Mouse (Mus musculus) MEL (cell line): ENCODE data around the gene Tex11. TPM values are rescaled to one million over a fixed set of nuclear protein-coding genes. Genes with fewer than 3 reads are reported as not detected.

Source experiments
- DNase-seq: peaks from one replicate; pipeline ENCODE4 v3.0.0; 2011; ENCODE audit warnings: low read depth, low spot score
- H3K27ac ChIP-seq: 2 replicates; pipeline ENCODE4 v1.5.1; 2012; ENCODE audit warnings: low read depth, mild to moderate bottlenecking, control low read depth, low read length, moderate library complexity; ENCODE audit not compliant: control insufficient read depth
- H3K27me3 ChIP-seq, 2 experiments: fragments of 150-350 bp in 1 of 2; sonication (generic) in 1 of 2; 2 replicates each; pipeline ENCODE4 v1.6.1; 2012; ENCODE audit warnings: low read length in 2 of 2, mild to moderate bottlenecking in 2 of 2, improper control_type of control experiment in 1 of 2, moderate library complexity in 1 of 2; ENCODE audit not compliant: insufficient read depth in 2 of 2, control insufficient read depth in 1 of 2
- H3K36me3 ChIP-seq, 2 experiments: 2 replicates each; pipeline ENCODE4 v1.6.1; 2012 to 2014; ENCODE audit warnings: low read length in 2 of 2, improper control_type of control experiment in 1 of 2, inconsistent platforms in 1 of 2, mild to moderate bottlenecking in 1 of 2; ENCODE audit not compliant: insufficient read depth in 2 of 2, control insufficient read depth in 1 of 2
- H3K4me1 ChIP-seq, 2 experiments: fragments of 150-350 bp in 1 of 2; sonication (generic) in 1 of 2; 2 replicates each; pipeline ENCODE4 v1.6.1; 2012; ENCODE audit warnings: low read length in 2 of 2, improper control_type of control experiment in 1 of 2, mild to moderate bottlenecking in 1 of 2; ENCODE audit not compliant: insufficient read depth in 2 of 2, control insufficient read depth in 1 of 2
- H3K4me3 ChIP-seq, 2 experiments: fragments of 150-350 bp in 1 of 2; sonication (generic) in 1 of 2; 2 replicates each; pipeline ENCODE4 v1.5.1; 2012; ENCODE audit warnings: low read depth in 2 of 2, low read length in 2 of 2, mild to moderate bottlenecking in 2 of 2, moderate library complexity in 2 of 2, control low read depth in 1 of 2, improper control_type of control experiment in 1 of 2; ENCODE audit not compliant: control insufficient read depth in 1 of 2, insufficient read depth in 1 of 2
- H3K79me2 ChIP-seq: 2 replicates; pipeline ENCODE4 v1.6.1; 2012; ENCODE audit warnings: mild to moderate bottlenecking, low read length, moderate library complexity; ENCODE audit not compliant: control insufficient read depth, poor library complexity, insufficient read depth
- H3K9ac ChIP-seq: 2 replicates; pipeline ENCODE4 v1.6.1; 2012; ENCODE audit warnings: low read depth, mild to moderate bottlenecking, control low read depth, low read length, moderate library complexity; ENCODE audit not compliant: control insufficient read depth, poor library complexity, severe bottlenecking
- H3K9me3 ChIP-seq: fragments of 150-350 bp; sonication (generic); replicated peaks from 2 replicates; pipeline ENCODE4 v1.6.1; 2012; ENCODE audit warnings: mild to moderate bottlenecking, low read length, improper control_type of control experiment, moderate library complexity; ENCODE audit not compliant: insufficient read depth
- ELF1 ChIP-seq: IDR thresholded peaks from 2 replicates; pipeline ENCODE4 v1.6.1; 2014; ENCODE audit warnings: low read depth, mild to moderate bottlenecking, inconsistent platforms, low read length, improper control_type of control experiment, moderate library complexity
- EP300 ChIP-seq, 2 experiments: IDR thresholded peaks; 2 replicates each; pipeline ENCODE4 v1.6.1; 2011; ENCODE audit warnings: improper control_type of control experiment in 2 of 2, low read length in 2 of 2, low read depth in 1 of 2, mild to moderate bottlenecking in 1 of 2
- ETS1 ChIP-seq: IDR thresholded peaks from 2 replicates; pipeline ENCODE4 v1.6.1; 2012; ENCODE audit warnings: low read depth, mild to moderate bottlenecking, inconsistent platforms, low read length, improper control_type of control experiment, moderate library complexity
- GABPA ChIP-seq: IDR thresholded peaks from 2 replicates; pipeline ENCODE4 v1.6.1; 2012; ENCODE audit warnings: low read depth, mild to moderate bottlenecking, inconsistent platforms, low read length, improper control_type of control experiment, moderate library complexity
- MAZ ChIP-seq: IDR thresholded peaks from 2 replicates; pipeline ENCODE4 v1.6.1; 2012; ENCODE audit warnings: low read depth, mild to moderate bottlenecking, inconsistent platforms, low read length, improper control_type of control experiment
- MEF2A ChIP-seq: IDR thresholded peaks from 2 replicates; pipeline ENCODE4 v1.6.1; 2014; ENCODE audit warnings: low read depth, mild to moderate bottlenecking, inconsistent platforms, low read length, improper control_type of control experiment; ENCODE audit not compliant: poor library complexity, insufficient replicate concordance, severe bottlenecking; ENCODE audit errors: extremely low read depth
- MXI1 ChIP-seq: IDR thresholded peaks from 2 replicates; pipeline ENCODE4 v1.6.1; 2011; ENCODE audit warnings: mild to moderate bottlenecking, low read depth, low read length, improper control_type of control experiment
- NELFE ChIP-seq: IDR thresholded peaks from 2 replicates; pipeline ENCODE4 v1.6.1; 2011; ENCODE audit warnings: low read depth, low read length, improper control_type of control experiment
- NRF1 ChIP-seq: IDR thresholded peaks from 2 replicates; pipeline ENCODE4 v1.6.1; 2014; ENCODE audit warnings: low read depth, mild to moderate bottlenecking, inconsistent platforms, low read length, improper control_type of control experiment, moderate library complexity; ENCODE audit not compliant: poor library complexity, insufficient read depth, severe bottlenecking
- POLR2A ChIP-seq, 2 experiments: IDR thresholded peaks; 2 replicates each; pipeline ENCODE4 v1.6.1; 2011 to 2012; ENCODE audit warnings: low read length in 2 of 2, mild to moderate bottlenecking in 2 of 2, control low read depth in 1 of 2, improper control_type of control experiment in 1 of 2, low read depth in 1 of 2, moderate library complexity in 1 of 2; ENCODE audit not compliant: control insufficient read depth in 1 of 2, insufficient read depth in 1 of 2, poor library complexity in 1 of 2
- POLR2AphosphoS5 ChIP-seq: IDR thresholded peaks from 2 replicates; pipeline ENCODE4 v1.6.1; 2012; ENCODE audit warnings: low read depth, borderline replicate concordance, mild to moderate bottlenecking, inconsistent platforms, low read length, moderate library complexity, mixed read lengths
- RAD21 ChIP-seq: IDR thresholded peaks from 2 replicates; pipeline ENCODE4 v1.6.1; 2011; ENCODE audit warnings: mild to moderate bottlenecking, low read depth, low read length, improper control_type of control experiment
- RCOR1 ChIP-seq: IDR thresholded peaks from 2 replicates; pipeline ENCODE4 v1.6.1; 2012; ENCODE audit warnings: low read depth, mild to moderate bottlenecking, inconsistent platforms, low read length, improper control_type of control experiment
- SIN3A ChIP-seq: IDR thresholded peaks from 2 replicates; pipeline ENCODE4 v1.6.1; 2012; ENCODE audit warnings: low read length, improper control_type of control experiment, inconsistent platforms
- SMC3 ChIP-seq: IDR thresholded peaks from 2 replicates; pipeline ENCODE4 v1.6.1; 2011; ENCODE audit warnings: low read depth, low read length, improper control_type of control experiment
- TAL1 ChIP-seq: IDR thresholded peaks from 2 replicates; pipeline ENCODE4 v1.6.1; 2012; ENCODE audit warnings: mild to moderate bottlenecking, inconsistent platforms, low read length, moderate library complexity, mixed read lengths
- TBP ChIP-seq: IDR thresholded peaks from 2 replicates; pipeline ENCODE4 v1.8.0; 2011; ENCODE audit warnings: low read depth, low read length, improper control_type of control experiment
- UBTF ChIP-seq: IDR thresholded peaks from 2 replicates; pipeline ENCODE4 v1.6.1; 2012; ENCODE audit warnings: low read depth, mild to moderate bottlenecking, inconsistent platforms, low read length, improper control_type of control experiment, moderate library complexity, borderline replicate concordance; ENCODE audit not compliant: insufficient read depth
- USF1 ChIP-seq: IDR thresholded peaks from 2 replicates; pipeline ENCODE4 v1.6.1; 2014; ENCODE audit warnings: low read depth, mild to moderate bottlenecking, inconsistent platforms, low read length, improper control_type of control experiment, moderate library complexity
- USF2 ChIP-seq, 2 experiments: IDR thresholded peaks; 2 replicates each; pipeline ENCODE4 v1.6.1; 2011 to 2012; ENCODE audit warnings: improper control_type of control experiment in 2 of 2, low read length in 2 of 2, borderline replicate concordance in 1 of 2, inconsistent platforms in 1 of 2, low read depth in 1 of 2, mild to moderate bottlenecking in 1 of 2; ENCODE audit not compliant: insufficient read depth in 1 of 2
- ZC3H11A ChIP-seq: IDR thresholded peaks from 2 replicates; pipeline ENCODE4 v1.6.1; 2012; ENCODE audit warnings: low read depth, mild to moderate bottlenecking, inconsistent platforms, low read length, improper control_type of control experiment
- polyA plus RNA-seq, 2 experiments: library from polyadenylated mRNA; stranded (reverse) in 1 of 2; unstranded in 1 of 2; fragments of >175 nt in 1 of 2; fragments of >200 nt in 1 of 2; gene quantifications; 2 replicates each; pipeline versions ENCODE4 v1.2.1 to v1.2.4; 2012; ENCODE audit warnings: low replicate concordance in 2 of 2, low read depth in 1 of 2; ENCODE audit not compliant: insufficient read length in 2 of 2, insufficient read depth in 1 of 2, missing spikeins in 1 of 2
- total RNA-seq: library from RNA; depleted of rRNA; stranded (reverse); fragments of 300-350 nt; gene quantifications from 2 replicates; pipeline ENCODE4 v1.2.3, GENCODE M21; 2012

Gene Tex11
- total and polyA plus RNA-seq, 3 experiments, result not detected

DNA sequence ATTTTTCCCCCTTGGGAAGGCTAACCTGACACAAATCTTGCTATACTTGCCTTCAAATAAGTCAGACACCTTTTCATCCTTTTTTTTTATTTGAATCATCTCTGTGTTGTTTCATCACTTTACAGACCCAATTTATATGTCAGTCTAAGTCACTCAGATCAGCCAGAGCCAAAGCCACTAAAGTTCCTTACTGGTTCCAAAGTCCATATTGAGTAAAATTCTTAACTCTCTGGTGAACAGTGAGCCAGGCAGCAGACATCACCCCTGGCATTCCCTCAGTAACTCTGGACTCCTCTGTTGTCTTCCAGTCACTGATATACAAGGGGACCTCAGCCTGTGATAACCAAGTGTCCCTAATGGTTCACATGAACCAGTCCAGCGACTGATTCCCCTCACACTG is 233.9 kb downstream of the Tex11 start:
- no peaks in the 10 kb centered on the region for H3K36me3 ChIP-seq
- H3K4me1 ChIP-seq, result no peaks in the 10 kb centered on the region
- no peaks in the 10 kb centered on the region for H3K27me3 ChIP-seq
- H3K4me3 ChIP-seq, result no peak overlapping the region
- no peak overlapping the region for H3K27ac ChIP-seq
- H3K79me2 ChIP-seq, result no peaks in the 10 kb centered on the region
- no peak for DNase-seq
- no peak overlapping the region for H3K9ac ChIP-seq
- no peaks in the 10 kb centered on the region for H3K9me3 ChIP-seq
- TF ChIP-seq TBP (no peak), MEF2A (no peak), SMC3 (no peak), GABPA (no peak), ETS1 (no peak), MAZ (no peak), USF2 (IDR thresholded peaks at IDR 0.05; ENCODE audit: borderline replicate concordance in 1 of 2, insufficient read depth in 1 of 2, low read depth in 1 of 2, low read length in 2 of 2) (no peak), RCOR1 (no peak), USF1 (no peak), ZC3H11A (no peak), POLR2AphosphoS5 (no peak), UBTF (no peak), SIN3A (no peak), ELF1 (no peak), TAL1 (no peak), EP300 (IDR thresholded peaks at IDR 0.05; ENCODE audit: low read depth in 1 of 2, low read length in 2 of 2) (no peak)
- TF ChIP-seq, all 39 proteins: peak for 0

DNA sequence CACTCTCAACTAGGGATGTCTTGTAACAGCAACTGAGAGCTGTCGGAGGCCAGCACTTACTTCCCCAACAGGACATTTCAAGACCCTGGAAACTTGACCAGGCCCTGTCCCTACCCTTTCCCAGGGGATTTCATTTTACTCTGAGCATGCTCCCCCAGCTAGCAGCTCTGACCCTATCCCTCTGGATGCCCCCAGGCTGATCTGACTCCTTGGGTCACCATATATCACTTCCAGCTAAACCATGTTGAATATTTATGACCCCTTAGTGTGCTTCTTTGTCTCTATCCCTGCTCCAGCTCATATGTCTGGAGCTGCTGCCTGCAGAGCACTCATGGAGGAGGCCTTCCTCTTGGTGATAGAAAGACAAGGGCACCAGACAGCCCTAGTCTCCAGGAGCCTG is 238.3 kb downstream of the Tex11 start:
- Histone ChIP-seq H3K4me1 (no peaks in the 10 kb centered on the region), H3K27me3 (no peaks in the 10 kb centered on the region), H3K4me3 (no peak overlapping the region), H3K9me3 (no peaks in the 10 kb centered on the region), H3K9ac (no peak overlapping the region), H3K27ac (no peak overlapping the region), H3K79me2 (no peaks in the 10 kb centered on the region), H3K36me3 (no peaks in the 10 kb centered on the region)
- no peak for TF ChIP-seq MAZ
- no peak for TF ChIP-seq SMC3
- no peak for TF ChIP-seq RAD21
- no peak for TF ChIP-seq MXI1
- no peak for TF ChIP-seq SIN3A
- no peak for TF ChIP-seq POLR2A (IDR thresholded peaks at IDR 0.05; ENCODE audit: control insufficient read depth in 1 of 2, insufficient read depth in 1 of 2, low read depth in 1 of 2, low read length in 2 of 2, poor library complexity in 1 of 2)
- no peak for TF ChIP-seq NRF1
- no peak for TF ChIP-seq NELFE
- DNase-seq, result no peak
